9 mouse cellular contexts compared by ENCODE assay signal in genomic region chr4:123686368-123687024, GRCm38 (mm10). TPM values are rescaled to one million over a fixed set of nuclear protein-coding genes. Genes with fewer than 3 reads are reported as not detected.
DNase-seq lines count a peak whose midpoint lies in the region; ATAC-seq lines count a peak whose summit lies in the region.
"Had no signal": no experiment of that assay in that cellular context is flagged by ENCODE, and none has a peak within 500 bp of the region (broad histone marks: within the 10 kb centered on the region; RNA-seq: fewer than 3 reads in every experiment).

No protein-coding gene starts in this region.

- peaks cover 11% of the 10 kb centered on the region; the same call in 1 of the 2 replicates for H3K27me3 ChIP-seq in heart, embryonic 11.5 days (ENCODE audit: control insufficient read depth, insufficient read depth, low read length)
- H3K27me3 ChIP-seq in limb, embryonic 12.5 days: peaks cover 25% of the 10 kb centered on the region

- peak; percentile 27 for ATAC-seq in heart, embryonic 11.5 days (replicated peaks; ENCODE audit: insufficient number of reproducible peaks, low FRiP score, low TSS enrichment)
- ATAC-seq in limb, embryonic 12.5 days (ENCODE audit: insufficient number of reproducible peaks, insufficient read depth, low FRiP score, low TSS enrichment, low read depth): peak; percentile 55; the same call in 1 of the 2 replicates

- H3K36me3 ChIP-seq in heart, embryonic 11.5 days (ENCODE audit: control insufficient read depth, insufficient read depth, low read length): no peaks in the 10 kb centered on the region
- H3K36me3 ChIP-seq in limb, embryonic 12.5 days: no peaks in the 10 kb centered on the region
- H3K36me3 ChIP-seq: G1E had no signal

- peaks cover 18% of the 10 kb centered on the region for H3K4me1 ChIP-seq in heart, embryonic 11.5 days (ENCODE audit: control insufficient read depth, insufficient read depth, low read length)
- H3K4me1 ChIP-seq in limb, embryonic 12.5 days (replicated peaks): peaks cover 15% of the 10 kb centered on the region

- intact Hi-C loops in gastrocnemius, postnatal 14 days (cut with DNase I; ENCODE audit: low total_unique reads): no loop called here
- intact Hi-C loops in gastrocnemius, postnatal 36 days (cut with DNase I): no loop called here

- WGBS in heart, embryonic 11.5 days (ENCODE audit: insufficient replicate concordance): under 1% methylated on average over 56 of the region's 56 CpGs
- WGBS in limb, embryonic 12.5 days: under 1% methylated on average over 56 of the region's 56 CpGs

- DNase-seq in gastrocnemius, postnatal 14 days: peak; percentile 22
- DNase-seq in gastrocnemius, postnatal 36 days: no peak
- DNase-seq in CD4-positive helper T cell, adult 2 months (ENCODE audit: low read depth, low spot score): peak; percentile 19
- peak; percentile 61 for DNase-seq in cerebellum, adult 8-10 months
- DNase-seq in retina, embryonic 14.5 days (ENCODE audit: low spot score): peak; percentile 45
- no peak for DNase-seq in urinary bladder, postnatal 14 days (ENCODE audit: low spot score)

- H3K9ac ChIP-seq in heart, embryonic 11.5 days (ENCODE audit: low read depth, low read length): peak overlapping the region; percentile 80
- peak overlapping the region; percentile 76 for H3K9ac ChIP-seq in limb, embryonic 12.5 days (replicated peaks)

- H3K27ac ChIP-seq in heart, embryonic 11.5 days (ENCODE audit: low read depth, low read length): peak overlapping the region; percentile 29; the same call in 1 of the 2 replicates
- H3K27ac ChIP-seq in limb, embryonic 12.5 days: no peak overlapping the region

- H3K4me3 ChIP-seq in heart, embryonic 11.5 days (ENCODE audit: low read depth, low read length): peak overlapping the region; percentile 84
- H3K4me3 ChIP-seq in limb, embryonic 12.5 days (replicated peaks): peak overlapping the region; percentile 80

- H3K9me3 ChIP-seq in heart, embryonic 11.5 days (replicated peaks; ENCODE audit: control insufficient read depth, low read length): no peaks in the 10 kb centered on the region
- H3K9me3 ChIP-seq in limb, embryonic 12.5 days: no peaks in the 10 kb centered on the region

- peak overlapping the region; percentile 99 for H3K4me2 ChIP-seq in heart, embryonic 11.5 days
- H3K4me2 ChIP-seq in limb, embryonic 12.5 days: peak overlapping the region; percentile 100

RNA-seq across cellular contexts. Expression of gene Macf1, which starts 2.3 kb away (rescaled TPM):
- total RNA-seq in gastrocnemius, postnatal 14 days (2021): 10 to 100 TPM; 76.5 to 88.0 TPM
- total RNA-seq in gastrocnemius, postnatal 36 days (2021): 10 to 100 TPM; 49.0 to 51.9 TPM
- 68.5 and 108 TPM in 2 replicates for polyA plus RNA-seq in heart, embryonic 11.5 days (2014; fragmentation: Nextera tagmentation; extraction: Ambion mirVana)
- 61.5 and 62.1 TPM in 2 replicates for polyA plus RNA-seq in limb, embryonic 12.5 days (2016; fragmentation: Nextera tagmentation; extraction: Ambion mirVana)

RNA-seq across cellular contexts. Expression of gene Ndufs5, which starts 31.5 kb away (rescaled TPM):
- 100 to 1,000 TPM; 256 to 285 TPM for total RNA-seq in gastrocnemius, postnatal 14 days (2021)
- 100 to 1,000 TPM; 246 to 272 TPM for total RNA-seq in gastrocnemius, postnatal 36 days (2021)
- polyA plus RNA-seq in heart, embryonic 11.5 days (2014; fragmentation: Nextera tagmentation; extraction: Ambion mirVana): 490 and 495 TPM in 2 replicates
- 337 and 345 TPM in 2 replicates for polyA plus RNA-seq in limb, embryonic 12.5 days (2016; fragmentation: Nextera tagmentation; extraction: Ambion mirVana)

Comparison
In these comparisons a context has a peak if more than half of its experiments do, and no peak if none do; other contexts are left out.
1. DNase-seq: peak in gastrocnemius, postnatal 14 days (single experiment), CD4-positive helper T cell, adult 2 months (single experiment), cerebellum, adult 8-10 months (single experiment) and retina, embryonic 14.5 days (single experiment); none in gastrocnemius, postnatal 36 days (0 of 2) and urinary bladder, postnatal 14 days (single experiment).